Mouse (Mus musculus) ovary, postnatal 36 days (tissue): ENCODE measurements around the gene Gpr4.
A peak's percentile ranks its signal among the peaks of the same experiment; 100 is the strongest.

ENCODE experiments used
- DNase-seq: peaks from one replicate; pipeline ENCODE4 v3.0.0; 2022; ENCODE audit warnings: low spot score, mixed read lengths

Gene Gpr4

GRCm38 (mm10) chr7:19265928-19266822 is 53.8 kb downstream of the Gpr4 start:
- peak; percentile 19 for DNase-seq

- DNase-seq, result no peak
These were observed 54.7 kb downstream of the Gpr4 start for GRCm38 (mm10) chr7:19267051-19267450.

GRCm38 (mm10) chr7:19268993-19269681 is 56.8 kb downstream of the Gpr4 start:
- peak; percentile 9 for DNase-seq

DNA sequence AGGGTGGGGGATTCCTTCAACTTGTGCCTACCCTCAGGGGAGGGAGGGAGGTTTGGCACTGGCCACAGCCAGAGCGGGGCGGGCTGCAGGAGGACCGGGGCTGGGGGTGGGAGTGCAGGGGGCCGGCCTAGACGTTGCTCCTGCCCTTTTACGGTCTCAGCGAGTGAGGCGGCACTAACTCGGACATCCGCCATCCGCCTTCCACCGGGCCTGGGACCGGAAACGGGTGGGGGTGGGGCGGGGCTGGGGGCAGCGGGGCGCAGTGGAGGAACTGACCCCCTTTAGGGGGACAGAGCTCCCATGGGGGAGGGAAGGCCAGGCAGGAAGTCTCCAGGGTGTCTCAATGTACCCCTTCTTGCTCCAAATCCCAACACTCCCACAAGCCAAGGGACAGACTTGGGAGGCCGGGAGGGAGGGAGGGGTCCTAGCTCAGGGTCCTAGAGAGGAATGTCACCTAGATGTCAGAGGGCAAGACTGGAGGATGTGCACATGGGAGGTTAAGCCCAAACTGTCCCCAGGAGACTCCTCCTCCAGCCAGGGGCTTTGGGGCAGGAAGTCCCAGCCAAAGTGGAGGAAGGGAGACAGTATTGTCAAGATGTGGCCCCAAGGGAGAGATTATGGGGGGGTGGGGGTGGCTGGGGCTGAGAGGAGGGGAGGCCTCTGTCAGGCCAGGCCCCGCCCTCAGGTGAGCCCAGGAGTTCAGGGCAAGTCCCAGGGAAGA is 57.5 kb downstream of the Gpr4 start:
- peak; percentile 61 for DNase-seq

DNA sequence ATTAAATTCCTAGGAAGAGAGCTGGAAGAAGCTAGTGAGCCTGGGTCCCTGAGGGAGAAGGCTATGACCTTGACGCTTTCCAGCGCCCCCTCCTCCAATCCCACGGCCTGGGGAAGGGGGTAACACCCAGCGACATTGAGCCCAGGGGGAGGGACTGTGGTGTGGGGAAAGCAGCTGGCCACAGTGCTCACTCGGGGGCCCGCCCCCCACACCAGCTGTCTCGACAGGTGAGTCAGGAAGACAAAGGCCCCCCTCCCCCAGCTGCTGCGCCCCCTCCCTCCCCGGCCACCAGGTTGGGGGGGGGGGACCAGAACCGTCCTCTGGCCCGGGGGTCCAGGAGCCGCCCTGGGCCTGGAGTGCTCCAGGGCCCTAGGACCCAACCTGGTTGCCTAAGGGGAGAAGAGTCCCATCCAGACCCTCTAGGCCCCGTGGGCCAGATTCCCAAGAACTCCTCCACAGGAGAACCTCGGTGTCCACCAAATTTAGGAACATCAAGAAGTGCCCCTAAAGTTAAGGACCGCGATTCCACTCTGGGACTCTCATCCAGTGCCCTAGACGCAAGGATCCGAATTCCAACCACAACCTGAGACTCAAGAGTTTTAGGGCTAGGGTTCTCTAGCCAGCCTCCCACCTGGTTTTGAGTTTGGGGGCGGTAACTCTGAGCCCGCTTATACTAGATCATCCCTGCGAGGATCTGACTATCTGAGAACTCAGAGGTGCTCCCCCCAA is 58.3 kb downstream of the Gpr4 start:
- peak; percentile 24 for DNase-seq

DNA sequence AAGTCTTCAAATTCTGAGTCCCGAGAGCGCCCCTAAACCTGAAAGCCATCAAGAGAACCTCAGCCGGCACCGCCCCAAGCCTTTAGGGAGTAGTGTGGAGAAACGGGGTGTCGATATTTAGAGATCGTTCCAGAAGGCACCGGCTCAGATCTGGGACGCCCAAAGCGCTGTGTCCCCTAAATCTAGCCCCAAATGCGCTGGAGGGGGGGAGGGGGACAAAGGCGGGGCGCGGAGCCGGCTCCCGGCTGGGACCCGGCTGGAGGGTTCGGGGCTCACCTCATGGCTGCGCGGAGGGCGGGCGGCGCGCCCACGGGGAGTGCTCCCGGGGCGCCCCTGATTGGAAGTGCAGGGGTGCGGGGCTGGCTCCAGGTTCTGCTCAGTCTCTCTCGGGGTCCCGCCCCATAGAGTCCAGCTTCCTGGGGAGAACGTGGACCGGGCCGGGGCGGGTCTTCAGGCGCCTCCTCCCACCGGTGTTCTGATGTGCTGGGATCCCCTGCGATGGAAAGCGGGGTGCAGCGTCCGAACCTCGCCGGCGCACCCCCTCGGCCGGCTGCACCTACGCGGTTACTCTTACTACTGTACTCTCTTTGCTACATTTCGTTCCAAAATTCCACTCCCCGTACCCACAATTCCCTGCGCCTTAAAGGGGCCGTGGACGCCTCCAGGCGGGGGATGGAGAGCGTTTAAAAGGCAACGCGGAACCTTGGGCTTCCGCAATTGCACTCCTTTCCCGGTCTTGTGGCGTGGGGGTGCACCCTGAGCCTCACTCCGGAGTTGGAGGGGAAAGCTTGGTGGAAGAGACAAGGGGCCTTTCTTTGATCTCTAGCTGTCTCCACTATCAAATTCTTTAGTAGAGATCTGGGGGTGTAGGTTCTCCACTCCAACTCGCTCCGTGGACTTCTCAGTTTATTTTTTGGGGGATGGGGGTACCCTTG is 59.2 kb downstream of the Gpr4 start, which contains the start of gene Vasp:
TSS of gene Vasp (minus strand) at position 580 of the 935 bp plus-strand sequence.
- DNase-seq, result peak; percentile 80

DNA sequence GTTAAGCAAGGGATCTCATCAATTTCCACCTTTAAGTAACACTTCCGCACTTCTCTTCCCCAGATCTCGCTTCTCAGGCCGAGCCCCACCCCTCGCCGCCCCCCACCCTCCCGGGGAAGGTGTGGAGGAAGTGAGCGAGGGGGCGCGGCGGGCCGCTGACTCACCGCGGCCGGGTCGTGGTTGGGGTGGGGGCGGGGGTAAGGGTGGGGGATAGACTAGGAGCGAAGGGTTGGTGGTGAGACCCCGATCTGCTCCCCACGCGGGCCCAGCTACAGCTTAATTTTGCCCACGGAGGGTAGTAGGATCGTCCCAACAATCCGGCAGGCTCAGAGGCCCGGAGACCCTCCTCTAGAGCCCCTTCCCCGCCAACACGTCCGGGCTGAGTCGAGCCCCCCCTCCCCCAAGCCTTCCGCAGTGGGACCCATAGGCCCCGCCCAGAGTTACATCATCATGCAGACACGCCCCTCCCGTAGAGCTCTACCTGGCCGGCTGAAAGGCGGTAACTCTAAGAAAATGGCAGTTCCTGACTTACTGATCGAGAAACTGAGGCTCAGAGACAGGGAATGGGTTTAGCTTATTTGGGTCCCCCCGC is 59.9 kb downstream of the Gpr4 start:
- DNase-seq, result peak; percentile 74
